Mouse (Mus musculus) cerebellum, adult 18-20 months (tissue): ENCODE data around the gene Stub1.

Experiments used
- DNase-seq, 2 experiments: peaks; one replicate each; pipeline ENCODE4 v3.0.0; 2021

Stub1 gene

GRCm38 (mm10) chr17:25786781-25787504, 46.3 kb downstream of the Stub1 start:
- DNase-seq: peak in 1 of 2 experiments; percentile 12

GRCm38 (mm10) chr17:25786280-25786679, 46.9 kb downstream of the Stub1 start, which contains the start of gene Ccdc78:
Ccdc78 (plus strand) TSS chr17:25786580.
- peak in 1 of 2 experiments; percentile 11 for DNase-seq

DNA sequence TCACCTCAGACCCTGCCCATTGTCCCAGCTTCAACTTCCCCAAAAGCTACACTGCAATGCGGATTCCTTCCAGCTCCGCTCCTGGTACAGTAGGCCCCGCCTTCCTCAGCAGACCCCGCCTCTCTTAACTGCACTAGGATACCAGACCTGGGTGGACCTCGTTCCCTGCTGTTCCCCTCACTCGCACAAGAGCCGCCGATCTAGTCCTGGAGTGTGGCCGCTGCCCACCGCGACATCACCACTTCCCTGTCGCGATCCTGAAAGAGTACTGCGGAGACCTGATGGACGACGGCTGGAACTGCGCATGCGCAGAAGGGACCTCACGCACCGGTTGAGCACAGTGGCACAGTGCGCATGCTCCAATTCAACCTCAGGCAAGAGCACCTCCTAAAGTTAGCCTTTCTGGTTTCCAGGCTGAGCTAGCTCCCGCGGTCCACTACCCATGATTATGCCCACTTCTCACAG, 47.9 kb downstream of the Stub1 start, which contains the start of gene Haghl:
TSS of gene Haghl (minus strand) at position 393 of the 465 bp plus-strand sequence.
- DNase-seq: peak; percentile 96 to 99

GRCm38 (mm10) chr17:25783861-25784574, 49.2 kb downstream of the Stub1 start:
- no peak for DNase-seq

DNA sequence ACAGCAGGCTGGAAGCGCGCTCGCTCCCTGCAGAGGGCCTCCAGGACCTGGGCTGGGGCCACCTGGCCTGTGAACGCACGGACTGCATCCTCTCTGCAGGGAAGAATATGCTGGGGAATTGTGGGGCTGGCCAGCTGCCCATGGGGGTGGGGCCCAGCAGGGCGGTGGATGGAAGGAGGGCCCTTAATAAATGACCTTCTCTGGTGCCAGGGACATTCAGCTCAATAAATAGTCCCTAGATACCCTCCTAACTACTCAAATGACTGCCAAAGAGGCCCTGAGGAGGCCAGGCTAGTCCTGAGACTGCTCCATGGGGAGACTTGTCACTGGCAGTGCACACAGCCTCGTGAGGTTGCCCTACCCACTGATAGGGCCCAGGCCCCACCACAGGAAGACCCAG, 50.1 kb downstream of the Stub1 start:
- peak; percentile 57 to 69 for DNase-seq

GRCm38 (mm10) chr17:25781339-25781738, 51.9 kb downstream of the Stub1 start:
- DNase-seq: no peak
